Mouse (Mus musculus) spleen, adult 12 weeks (tissue): Measurements from ENCODE around the gene C130050O18Rik.

Source experiments
- DNase-seq: peaks from one replicate; pipeline ENCODE4 v3.0.0; 2022; ENCODE audit warnings: low spot score

The C130050O18Rik gene

GRCm38 (mm10) chr5:139404801-139405401 is at the start of gene C130050O18Rik:
C130050O18Rik (plus strand) TSS chr5:139405280.
- no peak for DNase-seq

- DNase-seq: no peak
These were observed 46.4 kb upstream of the C130050O18Rik start for GRCm38 (mm10) chr5:139358653-139359052.

- no peak for DNase-seq
These were observed 45.8 kb upstream of the C130050O18Rik start for GRCm38 (mm10) chr5:139359244-139359643.

GRCm38 (mm10) chr5:139363858-139364257 is 41.2 kb upstream of the C130050O18Rik start:
- no peak for DNase-seq

- DNase-seq: peak; percentile 83
These were observed 40.7 kb upstream of the C130050O18Rik start for GRCm38 (mm10) chr5:139364260-139364910.

GRCm38 (mm10) chr5:139364911-139365571 is 40.0 kb upstream of the C130050O18Rik start:
- no peak for DNase-seq

- no peak for DNase-seq
These were observed 39.3 kb upstream of the C130050O18Rik start for GRCm38 (mm10) chr5:139365827-139366226.

- DNase-seq: no peak
These were observed 38.6 kb upstream of the C130050O18Rik start for GRCm38 (mm10) chr5:139366484-139366883.

GRCm38 (mm10) chr5:139367884-139368458 is 37.1 kb upstream of the C130050O18Rik start:
- DNase-seq: no peak

GRCm38 (mm10) chr5:139368638-139369320 is 36.3 kb upstream of the C130050O18Rik start:
- DNase-seq: no peak

GRCm38 (mm10) chr5:139370336-139370735 is 34.7 kb upstream of the C130050O18Rik start:
- no peak for DNase-seq

GRCm38 (mm10) chr5:139371118-139371517 is 34.0 kb upstream of the C130050O18Rik start:
- DNase-seq: no peak

- peak; percentile 91 for DNase-seq
These were observed 33.3 kb upstream of the C130050O18Rik start for GRCm38 (mm10) chr5:139371631-139372401.

- no peak for DNase-seq
These were observed 32.0 kb upstream of the C130050O18Rik start for GRCm38 (mm10) chr5:139373126-139373525.

GRCm38 (mm10) chr5:139373889-139374444 is 31.1 kb upstream of the C130050O18Rik start:
- no peak for DNase-seq

- DNase-seq: no peak
These were observed 30.2 kb upstream of the C130050O18Rik start for GRCm38 (mm10) chr5:139374841-139375240.

- DNase-seq: no peak
These were observed 27.4 kb upstream of the C130050O18Rik start, which contains the start of gene Gpr146 for GRCm38 (mm10) chr5:139377468-139378270. Gpr146 (plus strand) TSS chr5:139377697.

- no peak for DNase-seq
These were observed 26.9 kb upstream of the C130050O18Rik start for GRCm38 (mm10) chr5:139378271-139378556.

GRCm38 (mm10) chr5:139378986-139379629 is 26.0 kb upstream of the C130050O18Rik start:
- no peak for DNase-seq
